Mouse (Mus musculus): ENCODE results near the gene Duox2. TPM values are rescaled to one million over a fixed set of nuclear protein-coding genes. Genes with fewer than 3 reads are reported as not detected.

The Duox2 gene
- polyA plus RNA-seq, 1 experiment from 2014 or later = 0.35 TPM

DNA sequence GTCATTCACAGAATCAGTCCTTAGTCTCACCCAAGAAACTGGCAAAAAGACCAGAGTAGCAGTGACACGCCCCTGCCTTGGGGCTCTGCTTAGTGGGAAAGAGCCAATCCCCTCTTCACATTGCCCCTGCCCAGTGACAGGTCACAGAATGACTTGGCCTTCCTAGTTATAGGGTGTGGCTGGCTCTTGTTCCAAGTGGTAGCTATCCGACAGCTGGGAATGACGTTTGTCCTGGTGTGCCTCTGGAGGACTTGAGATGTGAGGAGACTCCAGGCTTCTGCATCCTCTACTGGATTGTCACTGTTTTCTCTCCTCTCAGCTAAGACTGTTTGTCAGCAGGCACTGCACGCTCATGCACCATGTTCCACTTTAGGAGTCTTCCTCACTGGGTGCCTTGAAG lies 19.1 kb upstream of the Duox2 start:
- H3K9ac ChIP-seq = no peak overlapping the region
- no peak overlapping the region for H3K27ac ChIP-seq
- H3K4me1 ChIP-seq = peaks cover 13% of the 10 kb centered on the region
- no peak overlapping the region for H3K4me3 ChIP-seq (replicated peaks)
- no peak overlapping the region for H3K4me2 ChIP-seq
- H3K27me3 ChIP-seq (replicated peaks) = peaks cover 30% of the 10 kb centered on the region
- no peaks in the 10 kb centered on the region for H3K9me3 ChIP-seq
- 66% methylated on average over 4 of the region's 4 CpGs for WGBS
- no peak for ATAC-seq (ENCODE audit: insufficient read depth, low FRiP score, low read depth)
- no peaks in the 10 kb centered on the region for H3K36me3 ChIP-seq

DNA sequence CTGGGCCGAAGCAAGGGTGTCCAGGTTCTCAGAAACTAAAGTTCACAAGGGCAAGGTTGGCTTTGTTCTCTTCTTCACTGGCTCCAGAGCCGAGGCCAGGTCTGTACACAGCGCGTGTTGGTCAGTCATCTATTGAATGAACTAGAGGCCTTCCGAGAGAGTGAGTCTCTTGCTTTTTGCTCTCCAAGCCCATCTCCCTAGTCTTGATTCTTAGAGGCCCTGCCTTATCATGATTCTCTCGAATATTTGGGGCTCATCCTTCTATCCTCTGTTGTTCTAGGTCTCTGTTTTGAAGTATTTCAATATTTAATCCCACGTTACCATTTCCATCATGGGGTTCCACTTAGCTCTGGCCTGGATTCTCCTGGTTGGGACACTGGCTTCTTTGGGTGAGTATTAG lies 17.1 kb upstream of the Duox2 start, which contains the start of gene Duox1:
Duox1 (plus strand) TSS at position 301 of the 400 bp plus-strand sequence.
- Histone ChIP-seq H3K27ac (no peak within 1 kb of the TSS), H3K4me1 (peaks cover 13% of the 10 kb centered on the region), H3K9me3 (no peaks in the 10 kb centered on the region), H3K4me2 (no peak within 1 kb of the TSS), H3K9ac (no peak within 1 kb of the TSS), H3K36me3 (no peaks in the 10 kb centered on the region), H3K4me3 (replicated peaks) (no peak within 1 kb of the TSS), H3K27me3 (replicated peaks) (peaks cover 37% of the 10 kb centered on the region)
- 85% methylated on average over 7 of the region's 7 CpGs for WGBS
- ATAC-seq (ENCODE audit: insufficient read depth, low FRiP score, low read depth) = no peak

DNA sequence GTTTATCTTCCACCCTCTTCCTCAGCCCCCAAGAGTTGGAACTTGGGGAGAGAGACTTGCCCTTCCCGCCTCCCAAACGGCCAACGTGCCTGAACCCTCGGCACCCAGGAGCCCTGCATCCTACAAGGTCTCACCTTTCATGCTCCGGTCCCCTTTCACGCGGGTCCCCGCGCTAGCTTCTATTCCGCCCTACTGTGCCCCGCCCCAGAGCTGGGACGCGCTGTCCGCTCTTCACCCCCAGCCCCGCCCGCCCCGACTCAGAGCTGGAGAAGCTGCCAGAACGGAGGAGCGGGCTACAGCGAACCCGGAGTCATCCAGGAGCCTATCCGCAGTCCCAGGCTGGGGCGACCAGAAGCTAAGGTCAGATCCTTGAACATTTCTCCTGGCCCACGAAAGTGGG lies 15.3 kb upstream of the Duox2 start, which contains the start of gene Duoxa1:
Duoxa1 (minus strand) TSS at position 195 of the 400 bp plus-strand sequence.
- H3K27ac ChIP-seq = no peak within 1 kb of the TSS

GRCm38 (mm10) chr2:122312722-122313417 lies 14.6 kb upstream of the Duox2 start:
- WGBS = 4% methylated on average over 27 of the region's 27 CpGs
- peak overlapping the region; percentile 54 for H3K4me2 ChIP-seq
- peaks cover 13% of the 10 kb centered on the region for H3K4me1 ChIP-seq
- no peaks in the 10 kb centered on the region for H3K36me3 ChIP-seq
- no peak; the same call in 1 of the 2 replicates for ATAC-seq (ENCODE audit: insufficient read depth, low FRiP score, low read depth)
- peak overlapping the region; percentile 35 for H3K4me3 ChIP-seq (replicated peaks)
- no peaks in the 10 kb centered on the region for H3K9me3 ChIP-seq
- H3K9ac ChIP-seq = no peak overlapping the region
- H3K27ac ChIP-seq = no peak overlapping the region
- peaks cover 48% of the 10 kb centered on the region for H3K27me3 ChIP-seq (replicated peaks)

More for the DNA sequence above, 15.3 kb upstream of the Duox2 start, which contains the start of gene Duoxa1:
- H3K4me1 ChIP-seq = peaks cover 13% of the 10 kb centered on the region
- peak within 1 kb of the TSS; percentile 35 for H3K4me3 ChIP-seq (replicated peaks)
- H3K36me3 ChIP-seq = no peaks in the 10 kb centered on the region
- peak within 1 kb of the TSS; percentile 54 for H3K4me2 ChIP-seq
- whole genome bisulfite sequencing = 3% methylated on average over 24 of the region's 24 CpGs
- peaks cover 48% of the 10 kb centered on the region for H3K27me3 ChIP-seq (replicated peaks)
- no peaks in the 10 kb centered on the region for H3K9me3 ChIP-seq
- no peak within 1 kb of the TSS for H3K9ac ChIP-seq
- ATAC-seq (ENCODE audit: insufficient read depth, low FRiP score, low read depth) = peak; percentile 27; the same call in 1 of the 2 replicates

GRCm38 (mm10) chr2:122311561-122311960 lies 13.3 kb upstream of the Duox2 start:
- H3K9me3 ChIP-seq = no peaks in the 10 kb centered on the region
- H3K36me3 ChIP-seq = no peaks in the 10 kb centered on the region
- ATAC-seq (ENCODE audit: insufficient read depth, low FRiP score, low read depth) = no peak
- peaks cover 13% of the 10 kb centered on the region for H3K4me1 ChIP-seq
- no peak overlapping the region for H3K4me3 ChIP-seq (replicated peaks)
- H3K27ac ChIP-seq = no peak overlapping the region
- H3K27me3 ChIP-seq (replicated peaks) = peaks cover 50% of the 10 kb centered on the region
- H3K4me2 ChIP-seq = no peak overlapping the region
- no peak overlapping the region for H3K9ac ChIP-seq
- WGBS = 47% methylated on average over 2 of the region's 2 CpGs

DNA sequence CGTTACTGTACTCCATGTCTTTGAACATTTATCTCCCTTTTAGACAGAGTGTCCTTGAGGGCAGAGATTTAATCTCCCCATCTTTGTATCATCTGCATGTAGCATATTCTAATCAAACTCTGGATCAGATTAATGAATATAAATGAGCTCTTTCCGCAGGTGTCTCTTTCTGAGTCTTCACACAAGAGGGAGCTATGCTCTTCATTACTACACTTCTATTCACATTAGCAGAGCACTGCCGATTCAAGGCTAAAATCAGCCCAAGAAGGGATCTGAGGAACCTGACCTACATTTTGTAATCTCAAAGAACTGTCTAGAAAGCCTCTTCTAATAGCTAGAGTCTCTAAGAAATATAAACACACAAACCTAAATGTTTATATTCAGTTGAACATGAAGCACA lies 11.4 kb upstream of the Duox2 start:
- Histone ChIP-seq H3K27ac (no peak overlapping the region), H3K4me2 (no peak overlapping the region), H3K4me3 (replicated peaks) (no peak overlapping the region), H3K9ac (no peak overlapping the region), H3K4me1 (peaks cover 13% of the 10 kb centered on the region), H3K9me3 (no peaks in the 10 kb centered on the region), H3K36me3 (no peaks in the 10 kb centered on the region), H3K27me3 (replicated peaks) (peaks cover 61% of the 10 kb centered on the region)
- ATAC-seq (ENCODE audit: insufficient read depth, low FRiP score, low read depth) = no peak
- 34% methylated on average over 3 of the region's 3 CpGs for WGBS

DNA sequence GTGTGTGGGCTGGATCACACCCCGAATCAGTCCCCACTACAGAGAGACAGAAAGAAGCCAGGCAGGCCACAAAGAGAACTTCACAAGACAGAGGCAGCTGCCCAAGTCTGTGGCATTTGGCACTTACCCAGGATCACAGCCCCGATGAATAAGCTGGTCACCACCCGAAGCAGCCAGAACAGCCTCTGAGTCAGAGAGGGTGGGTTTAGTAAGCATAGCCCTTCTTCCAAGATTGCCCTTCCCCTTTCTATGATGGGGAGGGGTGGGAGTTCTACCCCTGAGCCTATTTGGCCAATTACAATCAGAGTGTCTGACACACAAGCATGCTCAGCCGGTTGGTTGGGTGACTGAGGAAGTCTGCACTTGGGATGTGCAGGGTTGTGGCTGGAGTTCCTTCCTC lies 7.9 kb upstream of the Duox2 start:
- 0 out of 2 replicates have a peak, but pooled peaks have one; percentile 21 for ATAC-seq (ENCODE audit: insufficient read depth, low FRiP score, low read depth)
- no peak overlapping the region for H3K27ac ChIP-seq
- H3K9me3 ChIP-seq = no peaks in the 10 kb centered on the region
- H3K27me3 ChIP-seq (replicated peaks) = peaks cover 69% of the 10 kb centered on the region
- H3K9ac ChIP-seq = no peak overlapping the region
- no peaks in the 10 kb centered on the region for H3K36me3 ChIP-seq
- no peak overlapping the region for H3K4me3 ChIP-seq (replicated peaks)
- H3K4me2 ChIP-seq = no peak overlapping the region
- WGBS = 36% methylated on average over 4 of the region's 4 CpGs
- peaks cover 9% of the 10 kb centered on the region for H3K4me1 ChIP-seq

DNA sequence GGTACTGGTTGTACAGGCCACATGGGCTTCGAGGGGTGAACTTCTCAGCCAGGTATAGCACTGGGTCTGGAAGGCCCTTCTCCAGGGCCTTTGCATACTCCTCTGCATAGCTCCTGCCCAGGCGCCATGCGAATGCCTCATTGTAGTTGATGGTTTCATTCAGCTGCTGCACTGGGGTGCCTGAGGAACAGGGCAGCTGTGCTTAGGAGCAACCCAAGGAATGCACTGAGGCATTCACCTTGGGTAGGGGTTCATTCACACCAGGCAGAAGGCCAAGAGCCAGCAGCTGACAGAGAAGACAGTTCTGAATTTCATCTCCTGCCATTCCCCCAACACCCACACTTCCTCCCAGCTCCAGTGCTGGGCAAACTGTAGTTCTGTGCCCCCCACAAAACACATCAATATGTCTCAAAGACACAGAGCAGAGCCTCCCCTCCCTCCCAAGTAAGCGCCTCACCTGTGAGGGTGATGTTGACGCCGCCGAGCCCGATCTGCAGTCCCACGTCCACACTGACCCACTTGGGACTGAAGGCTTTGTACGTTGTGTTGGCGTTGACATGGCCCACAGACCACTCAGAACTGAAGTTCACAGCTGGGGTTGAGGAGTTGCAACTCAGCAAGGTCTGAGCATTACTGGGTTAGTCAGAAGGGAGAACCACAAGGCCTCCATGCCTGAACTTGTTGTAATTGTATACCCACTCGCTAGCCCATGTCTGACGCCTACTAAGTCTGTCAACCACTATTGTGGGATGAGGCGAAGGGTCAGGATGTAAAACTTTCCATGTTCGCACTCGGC lies 7.0 kb upstream of the Duox2 start:
- no peak for ATAC-seq (ENCODE audit: insufficient read depth, low FRiP score, low read depth)

GRCm38 (mm10) chr2:122304544-122304943 lies 6.3 kb upstream of the Duox2 start:
- 86% methylated on average over 6 of the region's 6 CpGs for WGBS
- Histone ChIP-seq H3K9me3 (no peaks in the 10 kb centered on the region), H3K9ac (no peak overlapping the region), H3K36me3 (no peaks in the 10 kb centered on the region), H3K27ac (no peak overlapping the region), H3K4me1 (peaks cover 12% of the 10 kb centered on the region), H3K4me2 (no peak overlapping the region), H3K4me3 (replicated peaks) (no peak overlapping the region), H3K27me3 (replicated peaks) (peaks cover 81% of the 10 kb centered on the region)
- no peak for ATAC-seq (ENCODE audit: insufficient read depth, low FRiP score, low read depth)

More for the DNA sequence above, 7.0 kb upstream of the Duox2 start:
- Histone ChIP-seq H3K4me2 (no peak overlapping the region), H3K4me1 (peaks cover 12% of the 10 kb centered on the region), H3K4me3 (replicated peaks) (no peak overlapping the region), H3K9me3 (no peaks in the 10 kb centered on the region), H3K27ac (no peak overlapping the region), H3K27me3 (replicated peaks) (peaks cover 74% of the 10 kb centered on the region), H3K9ac (no peak overlapping the region), H3K36me3 (no peaks in the 10 kb centered on the region)
- WGBS = 80% methylated on average over 16 of the region's 16 CpGs

- H3K36me3 ChIP-seq = no peaks in the 10 kb centered on the region
- no peaks in the 10 kb centered on the region for H3K9me3 ChIP-seq
- H3K4me2 ChIP-seq = no peak overlapping the region
- 14% methylated on average over 9 of the region's 9 CpGs for WGBS
- H3K9ac ChIP-seq = no peak overlapping the region
- ATAC-seq (ENCODE audit: insufficient read depth, low FRiP score, low read depth) = 0 out of 2 replicates have a peak, but pooled peaks have one; percentile 28
- H3K27me3 ChIP-seq (replicated peaks) = peaks cover 87% of the 10 kb centered on the region
- peaks cover 26% of the 10 kb centered on the region for H3K4me1 ChIP-seq
- H3K4me3 ChIP-seq (replicated peaks) = no peak overlapping the region
- no peak overlapping the region for H3K27ac ChIP-seq
These were observed 4.5 kb upstream of the Duox2 start for GRCm38 (mm10) chr2:122302574-122303241.

- peaks cover 32% of the 10 kb centered on the region for H3K4me1 ChIP-seq
- H3K27ac ChIP-seq = no peak overlapping the region
- peaks cover 92% of the 10 kb centered on the region for H3K27me3 ChIP-seq (replicated peaks)
- H3K9ac ChIP-seq = no peak overlapping the region
- H3K4me2 ChIP-seq = peak overlapping the region; percentile 66
- WGBS = 8% methylated on average over 23 of the region's 23 CpGs
- ATAC-seq (ENCODE audit: insufficient read depth, low FRiP score, low read depth) = no peak
- H3K9me3 ChIP-seq = no peaks in the 10 kb centered on the region
- H3K36me3 ChIP-seq = no peaks in the 10 kb centered on the region
- H3K4me3 ChIP-seq (replicated peaks) = peak overlapping the region; percentile 30
These were observed 3.8 kb upstream of the Duox2 start for GRCm38 (mm10) chr2:122301921-122302573.

Measured in stomach, embryonic 15.5 days (tissue).